Mouse (Mus musculus) thymus, adult 18-20 months (tissue): ENCODE results near the gene Ube2d1.

Source experiments
- DNase-seq, 2 experiments: peaks; one replicate each; pipeline ENCODE4 v3.0.0; 2022; ENCODE audit warnings: mixed read lengths in 2 of 2

The Ube2d1 gene

GRCm38 (mm10) chr10:71285126-71285580, at the start of gene Ube2d1:
Ube2d1 (minus strand) TSS chr10:71285262.
- peak; percentile 77 to 78 for DNase-seq

- DNase-seq = no peak
Observed at GRCm38 (mm10) chr10:71332859-71333258, 47.8 kb upstream of the Ube2d1 start.

GRCm38 (mm10) chr10:71332376-71332775, 47.3 kb upstream of the Ube2d1 start:
- no peak for DNase-seq

- no peak for DNase-seq
Observed at GRCm38 (mm10) chr10:71331908-71332307, 46.8 kb upstream of the Ube2d1 start.

- DNase-seq = no peak
Observed at GRCm38 (mm10) chr10:71330070-71330469, 45.0 kb upstream of the Ube2d1 start.

- DNase-seq = no peak
Observed at GRCm38 (mm10) chr10:71329295-71329694, 44.2 kb upstream of the Ube2d1 start.

GRCm38 (mm10) chr10:71328870-71329269, 43.8 kb upstream of the Ube2d1 start:
- no peak for DNase-seq

GRCm38 (mm10) chr10:71328382-71328781, 43.3 kb upstream of the Ube2d1 start:
- DNase-seq = no peak

GRCm38 (mm10) chr10:71327386-71327785, 42.3 kb upstream of the Ube2d1 start:
- no peak for DNase-seq

GRCm38 (mm10) chr10:71326789-71327188, 41.7 kb upstream of the Ube2d1 start:
- peak; percentile 28 to 44 for DNase-seq

- no peak for DNase-seq
Observed at GRCm38 (mm10) chr10:71326123-71326522, 41.1 kb upstream of the Ube2d1 start.

GRCm38 (mm10) chr10:71323669-71324068, 38.6 kb upstream of the Ube2d1 start:
- no peak for DNase-seq

GRCm38 (mm10) chr10:71316497-71316896, 31.4 kb upstream of the Ube2d1 start:
- DNase-seq = no peak

- no peak for DNase-seq
Observed at GRCm38 (mm10) chr10:71316056-71316455, 31.0 kb upstream of the Ube2d1 start.

- DNase-seq = no peak
Observed at GRCm38 (mm10) chr10:71314596-71314995, 29.5 kb upstream of the Ube2d1 start.

GRCm38 (mm10) chr10:71310288-71310687, 25.2 kb upstream of the Ube2d1 start:
- no peak for DNase-seq

- no peak for DNase-seq
Observed at GRCm38 (mm10) chr10:71308199-71308598, 23.1 kb upstream of the Ube2d1 start.

GRCm38 (mm10) chr10:71306759-71307158, 21.7 kb upstream of the Ube2d1 start:
- DNase-seq = no peak

- DNase-seq = no peak
Observed at GRCm38 (mm10) chr10:71306190-71306589, 21.1 kb upstream of the Ube2d1 start.

GRCm38 (mm10) chr10:71302490-71302889, 17.4 kb upstream of the Ube2d1 start:
- DNase-seq = peak in 1 of 2 experiments; percentile 49

GRCm38 (mm10) chr10:71300161-71300560, 15.1 kb upstream of the Ube2d1 start:
- DNase-seq = peak; percentile 11 to 31

GRCm38 (mm10) chr10:71293245-71293644, 8.2 kb upstream of the Ube2d1 start:
- DNase-seq = no peak

- peak; percentile 48 to 69 for DNase-seq
Observed at GRCm38 (mm10) chr10:71292254-71292653, 7.2 kb upstream of the Ube2d1 start.

- DNase-seq = no peak
Observed at GRCm38 (mm10) chr10:71291801-71292200, 6.7 kb upstream of the Ube2d1 start.

- DNase-seq = no peak
Observed at GRCm38 (mm10) chr10:71291179-71291661, 6.2 kb upstream of the Ube2d1 start.
